Mouse (Mus musculus): ENCODE measurements around the gene Sirt7.

The Sirt7 gene

GRCm38 (mm10) chr11:120625152-120625775 is at the start of gene Sirt7:
Gene Sirt7, minus strand, starts transcription at chr11:120625240.
- no peak for DNase-seq

GRCm38 (mm10) chr11:120673594-120674122 is 48.6 kb upstream of the Sirt7 start:
- no peak for DNase-seq

- DNase-seq, result peak; percentile 98
These were observed 47.9 kb upstream of the Sirt7 start, which contains the start of gene Aspscr1 for GRCm38 (mm10) chr11:120672687-120673593. Gene Aspscr1, plus strand, starts transcription at chr11:120672973.

DNA sequence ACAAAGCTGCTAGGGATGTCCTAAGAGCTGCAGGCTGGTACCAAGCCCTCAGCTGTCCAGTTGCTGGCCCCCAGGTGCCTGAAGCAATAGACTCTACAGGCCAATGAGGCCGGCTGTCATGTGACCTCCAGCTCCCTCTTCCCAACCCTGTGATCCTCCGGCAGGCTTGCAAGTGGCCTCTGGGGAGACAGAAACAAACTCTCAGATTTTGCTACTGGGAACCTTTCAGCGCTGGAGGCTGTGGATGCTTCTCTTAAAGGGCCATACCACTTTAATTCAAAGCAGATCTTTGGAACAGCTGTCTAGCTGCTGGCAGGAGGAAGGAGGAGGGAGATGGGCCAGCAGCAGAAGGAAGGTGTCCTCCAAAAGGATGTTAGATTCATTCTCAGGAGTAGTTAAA is 41.6 kb upstream of the Sirt7 start:
- DNase-seq, result peak; percentile 45

DNA sequence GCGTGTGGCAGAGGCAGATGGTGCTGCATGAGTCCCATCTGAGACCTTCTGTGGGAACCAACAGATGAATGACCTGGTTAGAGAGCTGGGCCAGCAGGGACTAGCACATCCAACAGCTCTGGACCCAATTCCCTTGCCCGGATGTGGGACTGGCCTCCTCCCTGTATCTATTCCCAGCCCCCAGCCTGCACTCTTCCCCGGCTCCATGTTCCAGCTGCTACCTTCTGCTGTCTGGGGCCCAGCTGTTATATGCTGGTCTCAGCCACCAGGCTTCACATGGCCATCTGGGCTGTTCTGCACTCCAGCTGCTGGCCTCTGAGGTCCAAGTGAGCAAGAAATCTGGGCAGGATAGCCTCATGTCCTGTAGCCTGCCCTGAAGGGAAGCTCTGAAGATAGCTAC is 40.4 kb upstream of the Sirt7 start:
- DNase-seq, result peak; percentile 83

- no peak for DNase-seq
These were observed 38.7 kb upstream of the Sirt7 start for GRCm38 (mm10) chr11:120663714-120664113.

GRCm38 (mm10) chr11:120662759-120663158 is 37.7 kb upstream of the Sirt7 start:
- DNase-seq, result no peak

DNA sequence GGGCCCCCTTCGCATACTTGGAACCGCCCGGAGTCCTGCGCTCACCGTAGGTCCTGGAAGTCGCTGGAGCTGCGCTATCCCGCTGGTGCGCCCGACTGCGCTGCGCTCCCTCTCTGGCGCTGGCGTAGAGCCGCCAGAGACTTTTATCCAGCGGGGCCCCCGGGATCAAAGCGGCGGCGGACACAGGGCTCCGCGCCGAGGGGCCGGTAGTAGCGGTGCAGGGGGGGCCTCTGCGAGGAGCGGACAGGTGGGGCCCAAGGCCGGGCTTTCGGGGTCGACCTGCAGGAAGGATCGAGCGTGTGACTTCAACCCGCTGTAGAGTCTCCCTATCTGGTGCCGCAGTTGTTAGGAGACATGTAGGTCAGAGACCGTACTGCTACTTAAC is 36.0 kb upstream of the Sirt7 start, which contains the start of gene Notum:
Gene Notum, minus strand, starts transcription at position 100 of the 385 bp plus-strand sequence.
- no peak for DNase-seq

- peak; percentile 79 for DNase-seq
These were observed 35.4 kb upstream of the Sirt7 start for GRCm38 (mm10) chr11:120660301-120661075.

GRCm38 (mm10) chr11:120659509-120660300 is 34.7 kb upstream of the Sirt7 start:
- no peak for DNase-seq

GRCm38 (mm10) chr11:120658876-120659410 is 33.9 kb upstream of the Sirt7 start:
- DNase-seq, result peak; percentile 93

GRCm38 (mm10) chr11:120657301-120657700 is 32.3 kb upstream of the Sirt7 start:
- no peak for DNase-seq

GRCm38 (mm10) chr11:120654741-120655140 is 29.7 kb upstream of the Sirt7 start:
- no peak for DNase-seq

GRCm38 (mm10) chr11:120651872-120652271 is 26.8 kb upstream of the Sirt7 start:
- DNase-seq, result no peak

DNA sequence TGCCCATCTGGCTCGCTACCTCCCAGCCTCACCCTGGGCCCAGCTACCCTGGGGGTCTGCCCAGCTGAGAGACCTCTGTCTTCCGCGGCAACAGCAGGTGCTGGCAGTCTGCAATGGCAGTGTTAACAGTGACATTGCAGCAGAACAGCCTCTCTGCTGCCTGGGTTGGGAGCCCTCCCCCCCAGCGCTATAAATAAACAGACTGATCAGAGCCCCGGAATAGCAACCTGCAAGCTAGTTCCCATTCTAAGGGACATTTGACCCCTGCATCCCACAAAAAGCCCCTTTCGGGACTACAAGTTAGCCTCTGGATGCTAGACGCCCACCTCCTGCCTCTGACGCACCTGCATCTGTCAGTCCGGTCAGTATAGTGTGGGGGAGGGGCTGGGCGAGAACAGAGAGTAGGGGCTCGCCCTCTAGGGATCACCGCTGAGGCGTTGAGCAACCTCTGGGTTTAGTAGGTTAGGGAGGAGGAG is 23.0 kb upstream of the Sirt7 start, which contains the start of gene Myadml2:
Gene Myadml2, minus strand, starts transcription at position 158 of the 476 bp plus-strand sequence.
- DNase-seq, result no peak

GRCm38 (mm10) chr11:120647047-120647830 is 22.2 kb upstream of the Sirt7 start:
- DNase-seq, result no peak

DNA sequence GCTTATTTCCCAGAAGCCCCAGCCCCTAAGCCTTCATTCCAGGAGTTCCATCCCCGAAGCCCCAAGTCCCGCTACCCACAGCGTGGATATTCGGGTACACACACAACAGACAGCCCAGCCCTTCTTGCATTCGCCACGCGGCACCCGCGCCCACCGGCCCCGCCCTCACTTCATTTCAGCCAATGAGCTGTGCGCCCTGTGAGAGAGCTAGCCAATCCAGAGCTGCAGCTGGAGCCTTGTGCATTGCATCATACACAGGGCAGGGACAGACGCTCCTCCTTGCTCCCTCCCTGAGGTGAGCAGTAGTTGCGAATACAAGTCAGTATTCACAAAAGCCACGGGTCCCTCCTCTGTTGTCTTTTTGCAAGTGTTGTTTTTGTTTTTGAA is 18.6 kb upstream of the Sirt7 start, which contains the start of gene Pycr1:
Gene Pycr1, minus strand, starts transcription at position 169 of the 387 bp plus-strand sequence.
- peak; percentile 97 for DNase-seq

- no peak for DNase-seq
These were observed 18.0 kb upstream of the Sirt7 start for GRCm38 (mm10) chr11:120642939-120643600.

- no peak for DNase-seq
These were observed 16.8 kb upstream of the Sirt7 start for GRCm38 (mm10) chr11:120641869-120642268.

DNA sequence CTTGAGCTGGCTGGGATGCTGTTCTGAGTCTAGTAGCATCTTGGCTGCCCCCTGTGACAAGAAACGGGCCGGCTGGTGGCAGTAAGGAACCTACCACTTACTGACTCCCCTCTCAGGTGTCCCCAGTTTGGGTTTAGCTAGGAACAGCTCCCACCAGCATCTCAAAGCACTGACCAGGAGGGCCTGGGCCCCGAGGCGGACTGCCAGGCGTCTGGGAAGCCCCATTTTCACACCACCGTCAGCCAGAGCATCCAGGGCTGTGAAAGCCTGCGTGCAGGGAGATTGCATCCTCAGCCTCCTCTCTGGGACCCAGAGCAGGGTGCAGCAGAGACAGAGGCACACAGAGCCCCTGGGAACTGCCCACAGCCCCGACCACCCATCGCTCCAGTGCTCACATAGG is 16.2 kb upstream of the Sirt7 start:
- no peak for DNase-seq
